Mouse (Mus musculus): Measurements from ENCODE around the gene Dcaf1. TPM values are rescaled to one million over a fixed set of nuclear protein-coding genes. Genes with fewer than 3 reads are reported as not detected.

Dcaf1 gene
- polyA plus RNA-seq, 1 experiment, result 28.9 TPM

DNA sequence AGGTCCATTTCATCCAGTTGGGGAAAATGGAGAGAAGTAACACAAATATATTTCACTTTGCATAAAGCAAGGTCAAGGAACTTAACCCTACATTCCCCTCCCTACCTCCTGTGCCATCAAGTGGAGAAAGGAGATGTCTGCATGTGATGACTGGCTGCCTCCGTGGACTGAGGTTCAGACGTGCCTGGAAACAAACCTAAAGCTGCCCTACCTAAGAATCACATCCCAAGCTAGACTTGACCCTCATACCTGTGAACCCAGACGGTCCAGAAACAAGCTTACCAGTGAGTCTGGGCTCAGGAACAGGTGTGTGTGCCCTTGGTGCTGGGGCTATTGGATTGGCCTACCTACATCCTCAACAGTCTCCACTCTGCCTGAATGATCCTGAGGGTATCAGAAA is 71.7 kb downstream of the Dcaf1 start:
- peaks cover 9% of the 10 kb centered on the region for H3K4me1 ChIP-seq (ENCODE audit: control insufficient read depth, insufficient read depth, low read length)
- no peak for TF ChIP-seq CTCF (IDR thresholded peaks at IDR 0.05; ENCODE audit: borderline replicate concordance, insufficient read depth, low read length)
- TF ChIP-seq POLR2A (IDR thresholded peaks at IDR 0.05; ENCODE audit: low read depth, low read length), result no peak
- H3K4me3 ChIP-seq (ENCODE audit: insufficient read depth, low read length), result no peak overlapping the region
- H3K27ac ChIP-seq (ENCODE audit: insufficient read depth, low read length), result no peak overlapping the region

DNA sequence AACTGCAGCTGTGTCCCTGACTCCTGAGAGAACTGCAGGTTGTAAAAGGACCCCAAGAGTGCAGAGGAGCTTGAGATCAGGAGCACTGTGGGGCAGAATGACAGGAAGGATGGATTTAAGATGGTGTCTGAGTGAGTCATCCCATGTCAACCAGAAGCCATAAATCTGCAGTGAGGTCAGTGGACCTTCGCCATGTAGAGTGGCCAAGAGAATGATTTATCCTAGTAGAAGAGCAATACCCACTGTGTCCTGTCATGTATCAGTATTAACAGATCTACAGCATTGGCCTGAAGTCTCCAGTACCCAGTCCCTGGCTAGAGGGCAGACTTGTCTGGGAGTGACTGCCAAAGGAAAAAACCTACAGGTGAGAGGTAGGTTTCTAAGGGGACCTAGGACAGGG is 77.2 kb downstream of the Dcaf1 start:
- Histone ChIP-seq H3K4me1 (ENCODE audit: control insufficient read depth, insufficient read depth, low read length) (no peaks in the 10 kb centered on the region), H3K27ac (ENCODE audit: insufficient read depth, low read length) (no peak overlapping the region), H3K4me3 (ENCODE audit: insufficient read depth, low read length) (no peak overlapping the region)
- TF ChIP-seq CTCF (IDR thresholded peaks at IDR 0.05; ENCODE audit: borderline replicate concordance, insufficient read depth, low read length) (no peak), POLR2A (IDR thresholded peaks at IDR 0.05; ENCODE audit: low read depth, low read length) (no peak)

DNA sequence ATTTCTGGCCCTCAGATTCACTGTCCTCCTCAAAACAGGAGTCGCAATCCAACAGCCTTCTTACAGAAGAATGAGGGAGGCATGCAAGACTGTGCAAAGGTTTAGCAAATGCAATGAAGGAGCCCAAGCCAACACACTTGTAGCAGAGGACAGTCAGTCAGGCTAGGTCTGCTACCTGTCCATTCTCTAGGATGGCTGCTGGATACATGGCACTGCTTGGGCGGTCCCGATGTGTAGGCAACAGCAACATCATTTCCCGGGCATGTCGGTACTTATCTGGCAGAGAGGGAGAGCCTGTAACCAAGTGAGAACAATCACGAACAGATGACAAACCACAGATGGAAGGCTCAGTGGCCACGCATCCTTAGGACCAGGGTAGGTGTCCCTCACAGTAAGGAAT is 79.9 kb downstream of the Dcaf1 start:
- Histone ChIP-seq H3K4me1 (ENCODE audit: control insufficient read depth, insufficient read depth, low read length) (no peaks in the 10 kb centered on the region), H3K4me3 (ENCODE audit: insufficient read depth, low read length) (no peak overlapping the region), H3K27ac (ENCODE audit: insufficient read depth, low read length) (no peak overlapping the region)
- TF ChIP-seq POLR2A (IDR thresholded peaks at IDR 0.05; ENCODE audit: low read depth, low read length) (no peak), CTCF (IDR thresholded peaks at IDR 0.05; ENCODE audit: borderline replicate concordance, insufficient read depth, low read length) (no peak)

DNA sequence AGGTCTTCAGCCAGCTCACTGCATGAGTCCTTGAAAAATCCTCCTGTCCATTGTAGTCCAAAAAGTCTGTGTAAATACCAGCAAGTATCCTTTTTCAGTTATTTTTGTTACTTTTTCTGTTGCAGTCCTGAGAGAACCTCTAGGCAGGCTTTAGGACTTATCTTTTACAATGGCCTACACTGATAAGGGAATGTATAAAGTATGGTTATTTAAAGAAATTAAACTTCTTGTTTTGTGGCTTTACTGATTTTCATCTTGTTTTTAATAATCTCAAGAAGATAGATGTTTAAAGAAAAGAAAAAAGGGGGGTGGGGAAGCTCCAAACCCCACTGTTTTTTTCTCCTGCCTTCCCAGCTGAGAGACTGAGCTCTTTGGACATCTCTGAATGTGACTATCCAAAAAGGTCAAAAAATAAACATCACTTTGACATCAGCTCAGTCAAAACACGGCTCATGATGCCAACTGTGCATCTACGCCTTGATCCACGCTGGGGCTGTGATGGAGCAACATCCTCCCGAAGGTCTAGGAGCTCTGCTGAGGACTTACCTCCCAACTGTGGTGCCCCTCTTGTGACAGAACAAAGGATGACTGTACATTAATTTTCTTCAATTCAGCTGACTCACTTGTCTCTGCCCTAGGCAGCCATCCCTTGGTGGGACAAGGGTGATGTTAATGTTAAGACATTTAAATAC is 81.6 kb downstream of the Dcaf1 start:
- H3K27ac ChIP-seq (ENCODE audit: insufficient read depth, low read length), result no peak overlapping the region
- TF ChIP-seq CTCF (IDR thresholded peaks at IDR 0.05; ENCODE audit: borderline replicate concordance, insufficient read depth, low read length) (no peak), POLR2A (IDR thresholded peaks at IDR 0.05; ENCODE audit: low read depth, low read length) (no peak)
- H3K4me1 ChIP-seq (ENCODE audit: control insufficient read depth, insufficient read depth, low read length), result no peaks in the 10 kb centered on the region
- H3K4me3 ChIP-seq (ENCODE audit: insufficient read depth, low read length), result no peak overlapping the region

DNA sequence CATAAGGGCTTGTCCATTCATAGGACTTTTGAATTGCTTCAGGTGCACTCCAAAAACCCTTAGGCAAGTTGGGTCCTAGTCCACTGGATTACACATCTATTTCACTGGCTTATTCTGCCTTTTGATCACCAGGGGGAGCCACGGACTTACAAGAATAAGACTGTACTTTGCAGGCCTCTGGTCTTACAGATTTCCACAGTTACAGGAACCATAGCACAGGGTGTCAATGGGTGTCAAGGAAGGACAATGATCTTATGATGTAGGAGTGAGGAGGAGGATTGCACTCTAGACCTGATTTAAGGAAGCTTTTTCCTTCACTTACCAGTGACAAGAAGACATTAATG is 82.1 kb downstream of the Dcaf1 start:
- no peaks in the 10 kb centered on the region for H3K4me1 ChIP-seq (ENCODE audit: control insufficient read depth, insufficient read depth, low read length)
- TF ChIP-seq POLR2A (IDR thresholded peaks at IDR 0.05; ENCODE audit: low read depth, low read length), result no peak
- TF ChIP-seq CTCF (IDR thresholded peaks at IDR 0.05; ENCODE audit: borderline replicate concordance, insufficient read depth, low read length), result no peak
- H3K4me3 ChIP-seq (ENCODE audit: insufficient read depth, low read length), result no peak overlapping the region
- no peak overlapping the region for H3K27ac ChIP-seq (ENCODE audit: insufficient read depth, low read length)

DNA sequence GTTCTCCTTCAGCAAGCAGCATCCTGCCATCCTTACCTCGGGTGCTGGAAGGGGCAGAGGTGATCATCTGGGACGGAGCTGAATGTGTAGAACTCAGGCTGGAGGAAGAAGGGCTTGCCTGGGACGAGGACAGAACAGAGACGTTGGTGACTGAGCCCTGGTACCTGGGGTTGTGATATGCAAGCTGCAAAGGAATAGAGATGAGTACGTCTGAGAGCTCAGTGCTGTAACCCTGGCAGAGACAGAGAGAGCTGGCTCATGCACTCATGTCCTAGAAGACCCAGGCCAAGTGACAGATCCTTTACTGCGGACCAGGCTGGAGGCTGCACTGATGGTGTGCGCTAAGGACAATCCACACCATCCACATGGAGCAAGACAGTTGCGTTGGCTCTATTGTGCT is 84.9 kb downstream of the Dcaf1 start:
- Histone ChIP-seq H3K27ac (ENCODE audit: insufficient read depth, low read length) (no peak overlapping the region), H3K4me3 (ENCODE audit: insufficient read depth, low read length) (no peak overlapping the region), H3K4me1 (ENCODE audit: control insufficient read depth, insufficient read depth, low read length) (no peaks in the 10 kb centered on the region)
- no peak for TF ChIP-seq CTCF (IDR thresholded peaks at IDR 0.05; ENCODE audit: borderline replicate concordance, insufficient read depth, low read length)
- TF ChIP-seq POLR2A (IDR thresholded peaks at IDR 0.05; ENCODE audit: low read depth, low read length), result no peak

DNA sequence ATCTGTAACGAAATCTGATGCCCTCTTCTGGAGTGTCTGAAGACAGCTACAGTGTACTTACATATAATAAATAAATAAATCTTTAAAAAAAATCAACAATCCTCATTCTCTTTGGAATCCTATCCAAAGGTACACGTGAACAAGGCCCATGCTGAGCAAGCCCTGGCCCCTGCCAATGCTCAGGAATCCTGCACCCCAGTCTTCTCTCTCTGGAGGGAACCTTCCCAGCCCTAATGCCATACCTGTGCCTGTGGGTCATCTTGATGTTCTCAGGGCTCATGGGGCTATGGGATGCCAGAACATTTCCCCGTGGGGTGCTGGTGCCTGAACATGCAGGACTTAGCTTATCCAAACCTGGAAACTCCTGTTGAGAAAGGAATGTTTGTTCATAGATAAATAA is 86.5 kb downstream of the Dcaf1 start:
- Histone ChIP-seq H3K27ac (ENCODE audit: insufficient read depth, low read length) (no peak overlapping the region), H3K4me3 (ENCODE audit: insufficient read depth, low read length) (no peak overlapping the region)
- TF ChIP-seq CTCF (IDR thresholded peaks at IDR 0.05; ENCODE audit: borderline replicate concordance, insufficient read depth, low read length), result no peak
- no peak for TF ChIP-seq POLR2A (IDR thresholded peaks at IDR 0.05; ENCODE audit: low read depth, low read length)

DNA sequence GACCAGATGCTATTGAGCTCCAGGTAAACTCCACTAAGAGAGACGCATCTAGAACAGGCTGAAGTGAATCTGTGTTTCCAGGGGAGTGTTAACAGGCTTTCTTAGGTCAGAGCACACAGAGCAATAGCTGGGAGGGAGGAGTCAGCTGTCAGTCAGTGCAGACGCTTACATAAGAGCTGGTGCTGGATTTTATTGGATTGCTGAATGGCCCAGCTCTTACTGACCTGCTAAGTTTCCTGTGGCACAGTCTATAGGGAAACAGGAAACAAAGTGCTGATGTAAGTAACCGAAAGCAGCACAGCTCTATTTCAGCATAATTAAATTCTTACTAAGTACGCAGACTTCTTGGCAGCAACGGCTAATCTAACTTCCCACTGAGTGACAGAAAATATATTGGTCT is 87.0 kb downstream of the Dcaf1 start:
- Histone ChIP-seq H3K4me3 (ENCODE audit: insufficient read depth, low read length) (no peak overlapping the region), H3K27ac (ENCODE audit: insufficient read depth, low read length) (no peak overlapping the region), H3K4me1 (ENCODE audit: control insufficient read depth, insufficient read depth, low read length) (no peaks in the 10 kb centered on the region)
- TF ChIP-seq POLR2A (IDR thresholded peaks at IDR 0.05; ENCODE audit: low read depth, low read length) (no peak), CTCF (IDR thresholded peaks at IDR 0.05; ENCODE audit: borderline replicate concordance, insufficient read depth, low read length) (no peak)

More for the DNA sequence above, 86.5 kb downstream of the Dcaf1 start:
- no peaks in the 10 kb centered on the region for H3K4me1 ChIP-seq (ENCODE audit: control insufficient read depth, insufficient read depth, low read length)

DNA sequence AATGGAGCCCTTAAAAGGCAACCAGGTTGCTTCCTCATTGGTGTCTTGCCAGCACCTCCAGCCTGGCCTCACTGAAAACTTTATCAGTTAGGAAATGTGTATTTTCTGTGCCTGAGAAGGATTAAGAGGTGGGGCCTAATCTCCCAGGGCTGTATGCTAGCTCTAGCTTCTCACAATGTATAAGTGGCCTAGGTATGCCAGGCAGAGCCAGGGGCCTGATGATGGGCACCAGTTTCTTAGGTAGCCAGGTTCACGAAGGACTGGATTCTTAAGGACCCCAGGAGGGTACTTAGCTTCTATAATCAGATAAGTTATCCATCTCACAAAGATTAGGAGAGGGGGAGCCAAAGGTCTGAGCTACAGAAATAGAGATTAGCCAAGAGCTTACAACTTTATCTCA is 90.0 kb downstream of the Dcaf1 start:
- no peak for TF ChIP-seq CTCF (IDR thresholded peaks at IDR 0.05; ENCODE audit: borderline replicate concordance, insufficient read depth, low read length)
- no peak for TF ChIP-seq POLR2A (IDR thresholded peaks at IDR 0.05; ENCODE audit: low read depth, low read length)
- no peak overlapping the region for H3K27ac ChIP-seq (ENCODE audit: insufficient read depth, low read length)

DNA sequence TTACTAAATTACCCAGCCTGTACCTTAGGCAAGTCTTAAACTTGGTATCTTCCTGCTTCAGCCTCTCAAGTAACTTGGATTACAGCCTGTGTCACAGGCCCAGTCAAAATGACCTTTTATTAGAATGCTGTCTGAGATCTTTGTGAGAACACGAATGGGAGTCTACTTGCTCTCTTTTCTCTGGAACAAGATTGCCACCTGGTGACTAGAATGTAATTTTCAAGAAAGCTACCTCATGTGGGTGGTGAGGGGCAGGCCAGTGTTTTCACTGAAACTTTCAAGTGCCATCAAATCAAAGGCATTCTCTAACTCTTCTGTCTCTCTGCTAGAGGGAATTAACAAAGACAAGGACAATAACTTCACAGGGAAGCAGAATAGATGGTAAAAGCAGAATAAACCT is 92.1 kb downstream of the Dcaf1 start:
- TF ChIP-seq CTCF (IDR thresholded peaks at IDR 0.05; ENCODE audit: borderline replicate concordance, insufficient read depth, low read length) (no peak), POLR2A (IDR thresholded peaks at IDR 0.05; ENCODE audit: low read depth, low read length) (no peak)
- Histone ChIP-seq H3K4me1 (ENCODE audit: control insufficient read depth, insufficient read depth, low read length) (no peaks in the 10 kb centered on the region), H3K4me3 (ENCODE audit: insufficient read depth, low read length) (no peak overlapping the region), H3K27ac (ENCODE audit: insufficient read depth, low read length) (no peak overlapping the region)

More for the DNA sequence above, 90.0 kb downstream of the Dcaf1 start:
- no peaks in the 10 kb centered on the region for H3K4me1 ChIP-seq (ENCODE audit: control insufficient read depth, insufficient read depth, low read length)
- no peak overlapping the region for H3K4me3 ChIP-seq (ENCODE audit: insufficient read depth, low read length)
